Mouse (Mus musculus): Measurements from ENCODE around the gene Agbl2. TPM values are rescaled to one million over a fixed set of nuclear protein-coding genes. Genes with fewer than 3 reads are reported as not detected.

The Agbl2 gene
- polyA plus RNA-seq, 1 experiment: 5.0 TPM

GRCm38 (mm10) chr2:90828739-90829138 lies 46.2 kb downstream of the Agbl2 start:
- Histone ChIP-seq H3K4me1 (ENCODE audit: control insufficient read depth, insufficient read depth, low read length) (no peaks in the 10 kb centered on the region), H3K4me3 (replicated peaks; ENCODE audit: extremely low read depth, low read depth, low read length) (no peak overlapping the region)
- no peak for DNase-seq
- WGBS: 41% methylated on average over 7 of the region's 7 CpGs
- TF ChIP-seq CTCF (IDR thresholded peaks at IDR 0.05; ENCODE audit: insufficient read depth, low read length) (no peak), POLR2A (IDR thresholded peaks at IDR 0.05; ENCODE audit: borderline replicate concordance, extremely low read depth, low read depth, low read length) (no peak)

- Histone ChIP-seq H3K4me1 (ENCODE audit: control insufficient read depth, insufficient read depth, low read length) (no peaks in the 10 kb centered on the region), H3K4me3 (replicated peaks; ENCODE audit: extremely low read depth, low read depth, low read length) (no peak overlapping the region)
- no peak for DNase-seq
- 74% methylated on average over 5 of the region's 5 CpGs for WGBS
- TF ChIP-seq CTCF (IDR thresholded peaks at IDR 0.05; ENCODE audit: insufficient read depth, low read length): no peak
- TF ChIP-seq POLR2A (IDR thresholded peaks at IDR 0.05; ENCODE audit: borderline replicate concordance, extremely low read depth, low read depth, low read length): no peak
Observed at GRCm38 (mm10) chr2:90833502-90833901, 51.0 kb downstream of the Agbl2 start.

- H3K4me3 ChIP-seq (replicated peaks; ENCODE audit: extremely low read depth, low read depth, low read length): no peak overlapping the region
- DNase-seq: no peak
- TF ChIP-seq POLR2A (IDR thresholded peaks at IDR 0.05; ENCODE audit: borderline replicate concordance, extremely low read depth, low read depth, low read length): no peak
- TF ChIP-seq CTCF (IDR thresholded peaks at IDR 0.05; ENCODE audit: insufficient read depth, low read length): no peak
- no peaks in the 10 kb centered on the region for H3K4me1 ChIP-seq (ENCODE audit: control insufficient read depth, insufficient read depth, low read length)
- 67% methylated on average over 2 of the region's 2 CpGs for WGBS
Observed at GRCm38 (mm10) chr2:90838621-90839020, 56.1 kb downstream of the Agbl2 start.

GRCm38 (mm10) chr2:90843666-90844065 lies 61.1 kb downstream of the Agbl2 start:
- WGBS: 71% methylated on average over 1 of the region's 1 CpGs
- no peak for DNase-seq
- Histone ChIP-seq H3K4me3 (replicated peaks; ENCODE audit: extremely low read depth, low read depth, low read length) (no peak overlapping the region), H3K4me1 (ENCODE audit: control insufficient read depth, insufficient read depth, low read length) (peaks cover 4% of the 10 kb centered on the region; the same call in 1 of the 2 replicates)
- TF ChIP-seq POLR2A (IDR thresholded peaks at IDR 0.05; ENCODE audit: borderline replicate concordance, extremely low read depth, low read depth, low read length): no peak
- no peak for TF ChIP-seq CTCF (IDR thresholded peaks at IDR 0.05; ENCODE audit: insufficient read depth, low read length)

DNA sequence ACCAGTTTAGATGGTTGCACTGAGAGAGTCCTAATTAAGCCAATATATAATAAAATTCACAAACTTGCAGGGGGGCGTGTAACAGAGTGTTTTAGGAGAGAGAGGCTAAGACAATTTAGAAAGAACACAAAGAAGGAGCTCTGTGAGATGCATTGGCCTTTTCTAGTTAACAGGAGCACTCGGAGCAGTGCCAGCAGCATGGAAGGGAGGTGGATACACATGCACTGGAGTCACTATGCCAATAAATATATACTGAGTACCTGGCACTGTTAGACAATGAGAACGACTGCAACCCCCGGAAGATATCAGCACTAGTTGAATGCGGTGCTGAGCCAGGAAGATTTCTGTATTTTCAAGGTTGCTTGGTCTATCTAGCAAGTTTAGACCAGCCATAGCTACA lies 61.7 kb downstream of the Agbl2 start:
- TF ChIP-seq CTCF (IDR thresholded peaks at IDR 0.05; ENCODE audit: insufficient read depth, low read length): no peak
- no peak for TF ChIP-seq POLR2A (IDR thresholded peaks at IDR 0.05; ENCODE audit: borderline replicate concordance, extremely low read depth, low read depth, low read length)
- no peak for DNase-seq
- WGBS: 81% methylated on average over 5 of the region's 5 CpGs
- Histone ChIP-seq H3K4me1 (ENCODE audit: control insufficient read depth, insufficient read depth, low read length) (peaks cover 4% of the 10 kb centered on the region; the same call in 1 of the 2 replicates), H3K4me3 (replicated peaks; ENCODE audit: extremely low read depth, low read depth, low read length) (no peak overlapping the region)

- Histone ChIP-seq H3K4me3 (replicated peaks; ENCODE audit: extremely low read depth, low read depth, low read length) (no peak overlapping the region), H3K4me1 (ENCODE audit: control insufficient read depth, insufficient read depth, low read length) (peaks cover 4% of the 10 kb centered on the region; the same call in 1 of the 2 replicates)
- WGBS: 76% methylated on average over 5 of the region's 5 CpGs
- DNase-seq: no peak
- TF ChIP-seq POLR2A (IDR thresholded peaks at IDR 0.05; ENCODE audit: borderline replicate concordance, extremely low read depth, low read depth, low read length) (no peak), CTCF (IDR thresholded peaks at IDR 0.05; ENCODE audit: insufficient read depth, low read length) (no peak)
Observed at GRCm38 (mm10) chr2:90845234-90845633, 62.7 kb downstream of the Agbl2 start.

DNA sequence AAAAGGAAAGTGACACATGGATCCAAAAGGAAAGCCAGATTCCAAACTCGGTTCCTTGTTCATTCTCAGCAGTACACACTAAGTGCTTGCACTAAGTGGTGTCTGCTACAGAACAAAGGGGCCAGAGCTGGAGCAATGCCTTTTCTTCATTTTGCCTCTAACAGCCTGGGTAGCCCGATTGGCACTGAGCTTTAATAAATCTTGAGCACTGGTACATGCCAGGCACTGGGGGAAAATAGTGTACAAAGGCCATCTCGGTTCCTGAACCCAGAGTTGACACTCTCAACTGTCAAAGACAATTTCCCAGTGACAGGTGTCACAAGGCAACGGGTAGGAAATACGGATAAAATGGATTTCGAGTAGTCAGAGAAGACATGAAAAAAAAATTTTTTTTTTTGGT lies 63.6 kb downstream of the Agbl2 start:
- TF ChIP-seq POLR2A (IDR thresholded peaks at IDR 0.05; ENCODE audit: borderline replicate concordance, extremely low read depth, low read depth, low read length) (no peak), CTCF (IDR thresholded peaks at IDR 0.05; ENCODE audit: insufficient read depth, low read length) (no peak)
- WGBS: 54% methylated on average over 6 of the region's 6 CpGs
- Histone ChIP-seq H3K4me1 (ENCODE audit: control insufficient read depth, insufficient read depth, low read length) (peaks cover 4% of the 10 kb centered on the region; the same call in 1 of the 2 replicates), H3K4me3 (replicated peaks; ENCODE audit: extremely low read depth, low read depth, low read length) (no peak overlapping the region)
- DNase-seq: no peak

GRCm38 (mm10) chr2:90846597-90846954 lies 64.0 kb downstream of the Agbl2 start:
- TF ChIP-seq POLR2A (IDR thresholded peaks at IDR 0.05; ENCODE audit: borderline replicate concordance, extremely low read depth, low read depth, low read length) (no peak), CTCF (IDR thresholded peaks at IDR 0.05; ENCODE audit: insufficient read depth, low read length) (no peak)
- peak overlapping the region; percentile 72 for H3K4me3 ChIP-seq (replicated peaks; ENCODE audit: extremely low read depth, low read depth, low read length)
- WGBS: 2% methylated on average over 8 of the region's 8 CpGs
- no peak for DNase-seq
- peaks cover 4% of the 10 kb centered on the region; the same call in 1 of the 2 replicates for H3K4me1 ChIP-seq (ENCODE audit: control insufficient read depth, insufficient read depth, low read length)

DNA sequence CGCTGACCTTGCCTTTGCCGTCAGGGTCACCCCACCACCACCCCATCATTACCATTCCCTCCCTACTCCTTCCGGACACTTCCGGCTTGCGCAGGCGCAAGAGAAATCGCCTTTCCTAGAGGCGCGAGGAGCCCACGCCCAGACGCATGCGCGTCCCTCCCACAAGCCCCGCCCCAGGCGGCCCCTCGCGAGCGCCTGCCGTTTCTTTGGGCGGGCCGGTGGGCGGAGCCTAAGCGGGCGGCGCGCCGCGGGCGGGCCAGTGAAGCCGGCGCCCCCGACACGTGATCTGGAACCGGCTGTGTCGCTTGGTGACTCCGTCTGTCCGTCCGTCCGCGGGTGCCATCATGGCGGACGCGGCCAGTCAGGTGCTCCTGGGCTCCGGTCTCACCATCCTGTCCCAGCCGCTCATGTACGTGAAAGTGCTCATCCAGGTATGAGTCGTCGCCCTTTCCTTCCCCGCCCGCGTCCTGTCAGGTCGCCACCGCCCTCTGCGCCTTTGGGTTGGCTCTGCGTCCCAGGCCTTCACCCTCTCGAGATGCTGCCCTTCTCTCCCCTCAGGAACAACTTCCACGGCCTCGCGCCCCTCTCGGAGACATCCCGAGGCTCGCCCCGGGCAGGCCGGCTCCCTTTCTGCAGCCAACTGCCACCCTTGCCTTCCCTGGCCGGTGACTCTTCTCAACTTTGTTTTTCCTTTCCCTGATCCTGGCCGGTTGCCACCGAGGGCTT lies 64.6 kb downstream of the Agbl2 start, which contains the start of gene Mtch2:
TSS of gene Mtch2 (plus strand) at position 201 of the 726 bp plus-strand sequence.
- peak; percentile 98 for DNase-seq
- TF ChIP-seq CTCF (IDR thresholded peaks at IDR 0.05; ENCODE audit: insufficient read depth, low read length) (no peak), POLR2A (IDR thresholded peaks at IDR 0.05; ENCODE audit: borderline replicate concordance, extremely low read depth, low read depth, low read length) (peak; percentile 99)
- peaks cover 4% of the 10 kb centered on the region; the same call in 1 of the 2 replicates for H3K4me1 ChIP-seq (ENCODE audit: control insufficient read depth, insufficient read depth, low read length)
- WGBS: under 1% methylated on average over 67 of the region's 67 CpGs
- peak within 1 kb of the TSS; percentile 75 for H3K4me3 ChIP-seq (replicated peaks; ENCODE audit: extremely low read depth, low read depth, low read length)

DNA sequence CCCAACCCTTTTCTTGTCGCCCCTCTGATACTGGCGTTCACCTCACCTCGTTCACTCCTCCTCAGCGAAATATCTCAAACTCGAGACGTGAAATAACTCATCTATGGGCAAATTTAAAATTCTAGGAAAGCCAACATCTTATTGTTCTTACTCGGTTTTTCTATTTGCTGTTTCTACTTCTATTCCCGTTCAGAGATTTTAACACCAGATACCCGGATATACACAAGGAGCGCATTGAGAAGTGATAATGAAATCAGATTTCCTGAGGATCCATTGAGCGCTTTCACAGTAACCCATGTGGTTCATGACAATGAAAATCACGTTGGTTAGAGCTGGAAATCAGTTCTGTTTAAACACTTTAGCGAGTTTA lies 65.1 kb downstream of the Agbl2 start:
- peaks cover 4% of the 10 kb centered on the region; the same call in 1 of the 2 replicates for H3K4me1 ChIP-seq (ENCODE audit: control insufficient read depth, insufficient read depth, low read length)
- H3K4me3 ChIP-seq (replicated peaks; ENCODE audit: extremely low read depth, low read depth, low read length): peak overlapping the region; percentile 75
- WGBS: 1% methylated on average over 13 of the region's 13 CpGs
- no peak for TF ChIP-seq POLR2A (IDR thresholded peaks at IDR 0.05; ENCODE audit: borderline replicate concordance, extremely low read depth, low read depth, low read length)
- TF ChIP-seq CTCF (IDR thresholded peaks at IDR 0.05; ENCODE audit: insufficient read depth, low read length): no peak
- DNase-seq: no peak
